Mouse (Mus musculus) frontal cortex, adult 2 months (tissue): ENCODE data around the gene Atp8b3. TPM values are rescaled to one million over a fixed set of nuclear protein-coding genes. Genes with fewer than 3 reads are reported as not detected.

Source experiments
- DNase-seq, 2 experiments: peaks; one replicate each; pipeline ENCODE4 v3.0.0; 2022; ENCODE audit warnings: low spot score in 1 of 2; ENCODE audit errors: extremely low spot score in 1 of 2
- polyA plus RNA-seq: library from polyadenylated mRNA; depleted of rRNA; stranded (reverse); fragments of >200 nt; gene quantifications from 2 replicates; pipeline ENCODE4 v1.2.3, GENCODE M21; 2012; rRNA removed

Gene Atp8b3
- polyA plus RNA-seq: 0.22 and 0.25 TPM in 2 replicates

GRCm38 (mm10) chr10:80538710-80539394, at the start of gene Atp8b3:
Gene Atp8b3 (minus strand): TSS chr10:80539124.
- peak in 1 of 2 experiments; percentile 31 for DNase-seq

GRCm38 (mm10) chr10:80587305-80587657, 48.4 kb upstream of the Atp8b3 start:
- DNase-seq: no peak

GRCm38 (mm10) chr10:80586407-80587304, 47.7 kb upstream of the Atp8b3 start:
- no peak for DNase-seq

GRCm38 (mm10) chr10:80585581-80585980, 46.7 kb upstream of the Atp8b3 start:
- no peak for DNase-seq

- DNase-seq: no peak
Observed at GRCm38 (mm10) chr10:80584642-80585552, 46.0 kb upstream of the Atp8b3 start.

- DNase-seq: no peak
Observed at GRCm38 (mm10) chr10:80584045-80584488, 45.1 kb upstream of the Atp8b3 start.

- DNase-seq: no peak
Observed at GRCm38 (mm10) chr10:80583047-80583446, 44.1 kb upstream of the Atp8b3 start.

- DNase-seq: peak in 1 of 2 experiments; percentile 64
Observed at GRCm38 (mm10) chr10:80578911-80579310, 40.0 kb upstream of the Atp8b3 start.

- DNase-seq: peak in 1 of 2 experiments; percentile 67
Observed at GRCm38 (mm10) chr10:80578131-80578750, 39.3 kb upstream of the Atp8b3 start.

- DNase-seq: peak; percentile 90 to 94
Observed at GRCm38 (mm10) chr10:80577195-80578130, 38.5 kb upstream of the Atp8b3 start, which contains the start of gene Klf16. Gene Klf16 (minus strand): TSS chr10:80577321.

- DNase-seq: peak in 1 of 2 experiments; percentile 49
Observed at GRCm38 (mm10) chr10:80576351-80577194, 37.6 kb upstream of the Atp8b3 start.

GRCm38 (mm10) chr10:80575925-80576324, 37.0 kb upstream of the Atp8b3 start:
- no peak for DNase-seq

GRCm38 (mm10) chr10:80574896-80575295, 36.0 kb upstream of the Atp8b3 start:
- DNase-seq: peak in 1 of 2 experiments; percentile 52

- peak in 1 of 2 experiments; percentile 77 for DNase-seq
Observed at GRCm38 (mm10) chr10:80573944-80574343, 35.0 kb upstream of the Atp8b3 start.

- DNase-seq: no peak
Observed at GRCm38 (mm10) chr10:80572477-80572876, 33.6 kb upstream of the Atp8b3 start.

GRCm38 (mm10) chr10:80570871-80571836, 32.2 kb upstream of the Atp8b3 start:
- DNase-seq: peak in 1 of 2 experiments; percentile 38

- no peak for DNase-seq
Observed at GRCm38 (mm10) chr10:80570419-80570818, 31.5 kb upstream of the Atp8b3 start.
